Comparison of ENCODE assay signal across 16 mouse cellular contexts in genomic region chr5:131992268-131992667, GRCm38 (mm10).
A peak's percentile ranks its signal among the peaks of the same experiment; 100 is the strongest.
DNase-seq lines count a peak whose midpoint lies in the region; ATAC-seq lines count a peak whose summit lies in the region.
"Had no signal": no experiment of that assay in that cellular context is flagged by ENCODE, and none has a peak within 500 bp of the region (broad histone marks: within the 10 kb centered on the region; RNA-seq: fewer than 3 reads in every experiment).

No protein-coding gene starts in this region.

- H3K4me3 ChIP-seq in hindbrain, embryonic 12.5 days = no peak overlapping the region
- no peak overlapping the region for H3K4me3 ChIP-seq in hindbrain, embryonic 14.5 days (replicated peaks; ENCODE audit: low read length)
- no peak overlapping the region for H3K4me3 ChIP-seq in embryonic facial prominence, embryonic 12.5 days
- H3K4me3 ChIP-seq in limb, embryonic 13.5 days = no peak overlapping the region
- no peak overlapping the region for H3K4me3 ChIP-seq in midbrain, embryonic 13.5 days (replicated peaks)
- H3K4me3 ChIP-seq: heart, embryonic 15.5 days had no signal

- H3K9ac ChIP-seq in hindbrain, embryonic 12.5 days = no peak overlapping the region
- no peak overlapping the region for H3K9ac ChIP-seq in hindbrain, embryonic 14.5 days
- no peak overlapping the region for H3K9ac ChIP-seq in embryonic facial prominence, embryonic 12.5 days
- no peak overlapping the region for H3K9ac ChIP-seq in limb, embryonic 13.5 days
- H3K9ac ChIP-seq in midbrain, embryonic 13.5 days (replicated peaks) = no peak overlapping the region
- H3K9ac ChIP-seq: heart, embryonic 15.5 days had no signal

- 0 out of 2 replicates have a peak overlapping the region, but pooled peaks have one; percentile 12 for H3K27ac ChIP-seq in hindbrain, embryonic 12.5 days
- H3K27ac ChIP-seq in hindbrain, embryonic 14.5 days = no peak overlapping the region
- peak overlapping the region; percentile 85 for H3K27ac ChIP-seq in embryonic facial prominence, embryonic 12.5 days
- H3K27ac ChIP-seq in limb, embryonic 13.5 days = peak overlapping the region; percentile 70
- H3K27ac ChIP-seq in midbrain, embryonic 13.5 days = no peak overlapping the region
- H3K27ac ChIP-seq: heart, embryonic 15.5 days had no signal

- H3K4me1 ChIP-seq in hindbrain, embryonic 12.5 days = peaks cover 15% of the 10 kb centered on the region
- H3K4me1 ChIP-seq in hindbrain, embryonic 14.5 days (replicated peaks; ENCODE audit: control insufficient read depth, insufficient read depth, low read length) = peaks cover 19% of the 10 kb centered on the region
- peaks cover 21% of the 10 kb centered on the region for H3K4me1 ChIP-seq in embryonic facial prominence, embryonic 12.5 days
- H3K4me1 ChIP-seq in limb, embryonic 13.5 days = peaks cover 32% of the 10 kb centered on the region
- H3K4me1 ChIP-seq in midbrain, embryonic 13.5 days (replicated peaks) = peaks cover 14% of the 10 kb centered on the region

- no peaks in the 10 kb centered on the region for H3K36me3 ChIP-seq in hindbrain, embryonic 12.5 days
- H3K36me3 ChIP-seq in hindbrain, embryonic 14.5 days (replicated peaks; ENCODE audit: control insufficient read depth, insufficient read depth) = no peaks in the 10 kb centered on the region
- H3K36me3 ChIP-seq in embryonic facial prominence, embryonic 12.5 days = no peaks in the 10 kb centered on the region
- H3K36me3 ChIP-seq in limb, embryonic 13.5 days = no peaks in the 10 kb centered on the region
- H3K36me3 ChIP-seq in midbrain, embryonic 13.5 days = no peaks in the 10 kb centered on the region
- H3K36me3 ChIP-seq: heart, embryonic 15.5 days had no signal

- H3K9me3 ChIP-seq in hindbrain, embryonic 12.5 days (replicated peaks) = no peaks in the 10 kb centered on the region
- H3K9me3 ChIP-seq in hindbrain, embryonic 14.5 days (ENCODE audit: control insufficient read depth, low read length) = no peaks in the 10 kb centered on the region
- H3K9me3 ChIP-seq in embryonic facial prominence, embryonic 12.5 days = no peaks in the 10 kb centered on the region
- no peaks in the 10 kb centered on the region for H3K9me3 ChIP-seq in limb, embryonic 13.5 days
- H3K9me3 ChIP-seq in midbrain, embryonic 13.5 days = no peaks in the 10 kb centered on the region
- H3K9me3 ChIP-seq: heart, embryonic 15.5 days had no signal

- ATAC-seq in hindbrain, embryonic 12.5 days (ENCODE audit: low FRiP score) = no peak
- no peak for ATAC-seq in hindbrain, embryonic 14.5 days (ENCODE audit: low FRiP score)
- ATAC-seq in embryonic facial prominence, embryonic 12.5 days (ENCODE audit: insufficient number of reproducible peaks, insufficient read depth, low FRiP score, low TSS enrichment) = no peak
- no peak for ATAC-seq in limb, embryonic 13.5 days (ENCODE audit: low FRiP score, low read depth)
- ATAC-seq in midbrain, embryonic 13.5 days = no peak
- ATAC-seq: forebrain, embryonic 16.5 days; hindbrain, embryonic 16.5 days had no signal

- DNase-seq in hindbrain, embryonic 14.5 days (ENCODE audit: low spot score) = no peak
- peak; percentile 74 for DNase-seq in brain, adult 2 months (ENCODE audit: low read depth, low spot score)
- no peak for DNase-seq in MN1 (ENCODE audit: low spot score)
- DNase-seq: adrenal gland, adult 2 months; cerebellum, adult 8-10 months; kidney, adult 18-20 months; kidney, postnatal 14 days; lung, postnatal 14 days; right cerebral cortex, postnatal 25 days had no signal

- no peak overlapping the region for H3K4me2 ChIP-seq in hindbrain, embryonic 12.5 days (replicated peaks)
- no peak overlapping the region for H3K4me2 ChIP-seq in hindbrain, embryonic 14.5 days (replicated peaks)
- H3K4me2 ChIP-seq in embryonic facial prominence, embryonic 12.5 days (replicated peaks) = peak overlapping the region; percentile 11; the same call in 1 of the 2 replicates
- H3K4me2 ChIP-seq in limb, embryonic 13.5 days (replicated peaks) = peak overlapping the region; percentile 37
- H3K4me2 ChIP-seq in midbrain, embryonic 13.5 days (replicated peaks) = no peak overlapping the region
- H3K4me2 ChIP-seq: heart, embryonic 15.5 days had no signal

- 78% methylated on average over 6 of the region's 6 CpGs for WGBS in hindbrain, embryonic 12.5 days
- 88% methylated on average over 6 of the region's 6 CpGs for WGBS in hindbrain, embryonic 14.5 days
- WGBS in embryonic facial prominence, embryonic 12.5 days = 37% methylated on average over 6 of the region's 6 CpGs
- WGBS in limb, embryonic 13.5 days = 74% methylated on average over 6 of the region's 6 CpGs
- WGBS in midbrain, embryonic 13.5 days = 84% methylated on average over 6 of the region's 6 CpGs

- H3K27me3 ChIP-seq in hindbrain, embryonic 12.5 days = no peaks in the 10 kb centered on the region
- H3K27me3 ChIP-seq in hindbrain, embryonic 14.5 days (ENCODE audit: control insufficient read depth, insufficient read depth, low read length) = no peaks in the 10 kb centered on the region
- no peaks in the 10 kb centered on the region for H3K27me3 ChIP-seq in embryonic facial prominence, embryonic 12.5 days
- H3K27me3 ChIP-seq in limb, embryonic 13.5 days = no peaks in the 10 kb centered on the region
- H3K27me3 ChIP-seq in midbrain, embryonic 13.5 days = no peaks in the 10 kb centered on the region
- H3K27me3 ChIP-seq: heart, embryonic 15.5 days had no signal

Comparison
In these comparisons a context has a peak if more than half of its experiments do, and no peak if none do; other contexts are left out.
1. H3K27ac ChIP-seq: peak in hindbrain, embryonic 12.5 days (single experiment), embryonic facial prominence, embryonic 12.5 days (single experiment) and limb, embryonic 13.5 days (single experiment); none in hindbrain, embryonic 14.5 days (single experiment) and midbrain, embryonic 13.5 days (single experiment).
2. H3K4me2 ChIP-seq: peak in embryonic facial prominence, embryonic 12.5 days (single experiment) and limb, embryonic 13.5 days (single experiment); none in hindbrain, embryonic 12.5 days (single experiment), hindbrain, embryonic 14.5 days (single experiment) and midbrain, embryonic 13.5 days (single experiment).